Mouse (Mus musculus): ENCODE measurements at regions not wholly inside any gene's neighbourhood (a gene's known extent, or its start where the extent isn't known, plus 50 kb on each side); places are given as distances from the start of the nearest gene placed in this dataset.

DNA sequence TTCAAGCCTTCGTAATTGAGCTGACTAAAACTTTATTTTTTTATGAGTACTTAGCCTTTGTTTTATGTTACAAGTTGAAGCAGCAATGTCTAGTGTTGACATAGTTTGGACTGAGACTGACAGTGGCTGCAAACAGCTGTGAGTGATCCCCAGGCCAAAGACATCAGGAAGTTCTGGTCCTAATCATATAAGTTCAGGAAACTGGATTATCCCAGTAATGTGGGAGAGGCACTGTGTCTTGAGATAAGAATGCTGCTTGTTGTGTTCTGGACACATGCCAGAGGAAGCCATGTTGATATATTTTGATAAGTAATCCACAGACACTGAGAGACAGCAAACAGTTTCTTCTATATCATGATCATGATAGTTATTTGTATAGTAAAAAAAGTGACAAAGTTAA lies 153.4 kb downstream of the Lrriq3 start:
- 0 out of 2 replicates have a peak, but pooled peaks have one; percentile 53 for ATAC-seq (ENCODE audit: insufficient number of reproducible peaks, low FRiP score)
- Histone ChIP-seq H3K4me1 (replicated peaks) (0 out of 2 replicates have a peak, but pooled peaks cover 3% of the 10 kb centered on the region), H3K4me3 (no peak overlapping the region), H3K9ac (no peak overlapping the region), H3K4me2 (no peak overlapping the region), H3K27ac (ENCODE audit: poor library complexity, severe bottlenecking) (no peak overlapping the region), H3K9me3 (replicated peaks) (peaks cover 4% of the 10 kb centered on the region; the same call in 1 of the 2 replicates), H3K36me3 (no peaks in the 10 kb centered on the region), H3K27me3 (replicated peaks) (no peaks in the 10 kb centered on the region)
- 54% methylated on average over 1 of the region's 1 CpGs for WGBS

DNA sequence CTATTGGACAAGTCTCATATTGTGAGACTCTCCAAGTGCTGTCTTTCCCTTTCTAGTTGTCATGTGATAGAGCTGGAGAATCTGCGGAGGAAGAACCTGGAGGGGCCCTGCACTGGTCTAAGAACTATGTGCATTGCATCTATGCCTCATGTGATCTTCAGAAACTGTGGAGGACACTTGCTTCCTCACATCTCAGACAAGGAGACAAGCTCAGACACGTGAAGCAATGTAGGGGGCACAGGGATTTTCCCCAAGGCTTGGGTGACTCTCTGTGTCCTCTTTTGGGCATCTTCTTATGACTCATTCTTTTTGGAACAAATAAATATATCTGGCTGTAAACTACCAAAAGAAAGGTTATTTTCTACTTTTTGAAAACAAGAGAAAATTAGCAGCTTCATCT lies 153.9 kb downstream of the Lrriq3 start:
- WGBS, result 53% methylated on average over 2 of the region's 2 CpGs
- ATAC-seq (ENCODE audit: insufficient number of reproducible peaks, low FRiP score), result 0 out of 2 replicates have a peak, but pooled peaks have one; percentile 42
- Histone ChIP-seq H3K4me1 (replicated peaks) (0 out of 2 replicates have a peak, but pooled peaks cover 3% of the 10 kb centered on the region), H3K27me3 (replicated peaks) (no peaks in the 10 kb centered on the region), H3K4me2 (no peak overlapping the region), H3K9me3 (replicated peaks) (peaks cover 4% of the 10 kb centered on the region; the same call in 1 of the 2 replicates), H3K9ac (no peak overlapping the region), H3K4me3 (no peak overlapping the region), H3K27ac (ENCODE audit: poor library complexity, severe bottlenecking) (no peak overlapping the region), H3K36me3 (no peaks in the 10 kb centered on the region)

DNA sequence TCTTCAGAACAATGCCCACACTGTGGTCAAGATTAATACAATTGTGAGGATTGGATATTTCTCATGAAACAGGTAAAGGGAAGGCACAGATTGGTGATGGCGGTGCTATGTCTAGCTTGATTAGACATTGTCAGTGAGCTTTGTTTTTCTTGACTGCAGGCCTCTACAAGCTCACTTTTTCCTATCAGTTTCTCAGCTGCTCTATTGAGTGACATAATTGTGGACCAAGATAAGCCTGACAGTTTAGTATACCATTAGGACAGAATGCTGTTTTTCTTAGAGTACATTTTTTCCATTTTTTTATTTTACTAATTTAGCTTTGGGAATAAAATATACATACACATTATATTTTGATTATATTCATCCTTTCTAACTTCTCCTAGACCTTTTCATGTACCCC lies 154.7 kb downstream of the Lrriq3 start:
- 22% methylated on average over 1 of the region's 1 CpGs for WGBS
- H3K27ac ChIP-seq (ENCODE audit: poor library complexity, severe bottlenecking), result no peak overlapping the region
- H3K4me1 ChIP-seq (replicated peaks), result 0 out of 2 replicates have a peak, but pooled peaks cover 3% of the 10 kb centered on the region
- no peaks in the 10 kb centered on the region for H3K36me3 ChIP-seq
- no peaks in the 10 kb centered on the region for H3K27me3 ChIP-seq (replicated peaks)
- no peak overlapping the region for H3K4me3 ChIP-seq
- no peak overlapping the region for H3K4me2 ChIP-seq
- no peak for ATAC-seq (ENCODE audit: insufficient number of reproducible peaks, low FRiP score)
- peaks cover 4% of the 10 kb centered on the region; the same call in 1 of the 2 replicates for H3K9me3 ChIP-seq (replicated peaks)
- no peak overlapping the region for H3K9ac ChIP-seq

DNA sequence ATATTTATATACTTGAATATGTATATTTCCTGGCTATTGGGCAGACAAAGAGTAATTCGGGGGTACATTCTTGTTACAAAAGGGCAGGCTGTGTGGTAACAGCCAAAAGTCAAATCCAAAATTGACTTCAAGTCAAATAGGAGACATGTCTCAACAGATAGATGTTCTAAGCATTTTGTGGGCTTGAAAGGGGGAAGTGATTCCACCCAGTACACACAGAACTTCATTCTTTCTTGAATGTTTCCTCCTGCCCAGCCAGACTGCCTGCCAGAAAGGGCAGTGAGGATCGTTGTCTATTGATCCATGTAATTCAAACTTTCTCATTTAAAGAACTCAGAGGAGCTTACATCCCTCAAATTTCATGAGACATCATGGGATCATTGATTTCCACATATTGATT lies 157.7 kb downstream of the Lrriq3 start:
- no peak overlapping the region for H3K27ac ChIP-seq (ENCODE audit: poor library complexity, severe bottlenecking)

DNA sequence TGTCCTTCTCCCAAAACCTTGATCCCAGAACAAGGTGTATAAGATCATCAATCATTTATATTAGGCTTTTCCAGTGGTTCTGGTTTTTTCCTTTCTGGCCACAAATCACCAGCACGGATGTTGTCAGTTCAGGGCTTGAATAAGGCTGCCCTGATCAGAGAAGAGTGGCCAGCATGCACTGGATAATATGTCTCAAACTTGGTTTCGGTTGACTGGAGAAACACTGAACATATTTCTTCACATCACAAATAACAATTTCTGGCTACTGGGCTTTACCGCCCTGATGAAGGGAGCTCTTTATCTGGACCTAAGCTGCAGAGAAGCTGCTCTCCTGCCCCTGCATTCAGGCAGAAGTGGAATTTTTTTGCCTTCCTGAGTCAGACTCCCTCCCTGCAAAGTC lies 205.0 kb downstream of the Lrriq3 start:
- ATAC-seq (ENCODE audit: insufficient number of reproducible peaks, low FRiP score), result no peak
- Histone ChIP-seq H3K27me3 (replicated peaks) (no peaks in the 10 kb centered on the region), H3K36me3 (no peaks in the 10 kb centered on the region), H3K4me2 (no peak overlapping the region), H3K9ac (no peak overlapping the region), H3K4me1 (replicated peaks) (no peaks in the 10 kb centered on the region), H3K4me3 (no peak overlapping the region), H3K9me3 (replicated peaks) (no peaks in the 10 kb centered on the region), H3K27ac (ENCODE audit: poor library complexity, severe bottlenecking) (no peak overlapping the region)
- 66% methylated on average over 3 of the region's 3 CpGs for WGBS

More for the DNA sequence above, 157.7 kb downstream of the Lrriq3 start:
- H3K9ac ChIP-seq, result no peak overlapping the region
- H3K4me2 ChIP-seq, result no peak overlapping the region
- H3K27me3 ChIP-seq (replicated peaks), result no peaks in the 10 kb centered on the region
- H3K36me3 ChIP-seq, result no peaks in the 10 kb centered on the region
- ATAC-seq (ENCODE audit: insufficient number of reproducible peaks, low FRiP score), result no peak
- peaks cover 4% of the 10 kb centered on the region; the same call in 1 of the 2 replicates for H3K9me3 ChIP-seq (replicated peaks)
- WGBS, result 81% methylated on average over 2 of the region's 2 CpGs
- H3K4me3 ChIP-seq, result no peak overlapping the region
- 0 out of 2 replicates have a peak, but pooled peaks cover 3% of the 10 kb centered on the region for H3K4me1 ChIP-seq (replicated peaks)

DNA sequence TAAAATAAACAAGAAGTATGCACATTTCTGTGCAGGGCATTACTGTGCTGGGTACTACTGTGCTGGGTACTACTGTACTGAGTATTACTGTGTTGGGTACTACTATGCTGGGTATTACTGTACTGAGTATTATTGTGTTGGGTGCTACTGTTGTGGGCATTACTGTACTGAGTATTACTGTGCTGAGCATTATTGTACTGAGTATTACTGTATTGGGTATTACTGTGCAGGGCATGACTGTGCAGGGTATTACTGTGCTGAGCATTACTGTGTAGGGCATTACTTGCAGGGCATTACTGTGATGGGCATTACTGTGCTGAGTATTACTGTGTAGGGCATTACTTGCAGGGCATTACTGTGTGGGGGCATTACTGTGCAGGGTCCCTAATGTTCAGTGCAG lies 205.5 kb downstream of the Lrriq3 start:
- no peaks in the 10 kb centered on the region for H3K27me3 ChIP-seq (replicated peaks)
- no peak for ATAC-seq (ENCODE audit: insufficient number of reproducible peaks, low FRiP score)

DNA sequence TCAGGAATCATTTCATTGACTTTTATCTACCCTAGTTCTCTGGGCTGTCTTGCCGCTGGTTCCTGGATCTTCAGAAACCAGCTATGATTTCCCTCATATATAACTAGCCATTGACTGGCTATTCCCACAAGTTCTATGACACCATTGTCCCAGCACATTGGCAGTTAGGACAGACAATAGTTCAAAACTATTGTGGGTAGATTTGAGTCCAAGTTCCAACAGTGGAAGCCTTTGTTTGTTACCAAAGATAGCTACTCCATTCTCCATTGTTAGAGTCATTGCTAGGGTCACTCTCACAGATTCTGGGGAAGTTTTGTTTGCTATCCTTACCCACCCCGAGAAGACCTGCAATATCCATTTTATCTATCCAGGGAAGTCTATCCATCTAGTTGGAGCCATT lies 229.1 kb downstream of the Lrriq3 start:
- H3K4me3 ChIP-seq, result no peak overlapping the region
- H3K36me3 ChIP-seq, result no peaks in the 10 kb centered on the region
- no peak overlapping the region for H3K27ac ChIP-seq (ENCODE audit: poor library complexity, severe bottlenecking)
- ATAC-seq (ENCODE audit: insufficient number of reproducible peaks, low FRiP score), result no peak
- no peaks in the 10 kb centered on the region for H3K9me3 ChIP-seq (replicated peaks)
- H3K27me3 ChIP-seq (replicated peaks), result no peaks in the 10 kb centered on the region
- no peaks in the 10 kb centered on the region for H3K4me1 ChIP-seq (replicated peaks)
- WGBS, result 80% methylated on average over 2 of the region's 2 CpGs
- H3K9ac ChIP-seq, result no peak overlapping the region
- no peak overlapping the region for H3K4me2 ChIP-seq

More for the DNA sequence above, 205.5 kb downstream of the Lrriq3 start:
- Histone ChIP-seq H3K4me3 (no peak overlapping the region), H3K36me3 (no peaks in the 10 kb centered on the region), H3K27ac (ENCODE audit: poor library complexity, severe bottlenecking) (no peak overlapping the region), H3K9ac (no peak overlapping the region), H3K4me1 (replicated peaks) (no peaks in the 10 kb centered on the region), H3K4me2 (no peak overlapping the region), H3K9me3 (replicated peaks) (no peaks in the 10 kb centered on the region)

DNA sequence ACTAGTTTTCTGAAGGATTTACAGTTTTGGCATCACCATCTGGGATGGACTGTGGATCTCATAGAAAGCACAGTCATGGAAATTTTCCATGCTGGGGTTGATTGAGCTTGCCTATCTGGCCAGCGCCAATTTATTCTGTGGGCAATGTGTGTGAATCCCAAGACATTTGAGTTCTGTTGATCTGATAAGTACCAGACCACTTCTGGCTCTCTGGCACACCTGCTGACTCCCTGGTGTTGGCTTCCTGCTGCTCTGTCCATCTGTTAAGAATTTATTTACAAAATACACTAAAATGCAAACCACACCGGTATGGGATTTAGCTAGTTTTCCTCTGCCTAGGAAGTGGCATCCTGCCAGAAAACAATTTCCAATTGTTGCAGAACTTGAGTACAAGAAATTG lies 236.5 kb downstream of the Lrriq3 start:
- Histone ChIP-seq H3K9me3 (replicated peaks) (no peaks in the 10 kb centered on the region), H3K27ac (ENCODE audit: poor library complexity, severe bottlenecking) (no peak overlapping the region), H3K4me3 (no peak overlapping the region), H3K4me2 (no peak overlapping the region), H3K9ac (no peak overlapping the region), H3K36me3 (no peaks in the 10 kb centered on the region), H3K4me1 (replicated peaks) (no peaks in the 10 kb centered on the region), H3K27me3 (replicated peaks) (no peaks in the 10 kb centered on the region)
- 74% methylated on average over 2 of the region's 2 CpGs for WGBS
- no peak for ATAC-seq (ENCODE audit: insufficient number of reproducible peaks, low FRiP score)

DNA sequence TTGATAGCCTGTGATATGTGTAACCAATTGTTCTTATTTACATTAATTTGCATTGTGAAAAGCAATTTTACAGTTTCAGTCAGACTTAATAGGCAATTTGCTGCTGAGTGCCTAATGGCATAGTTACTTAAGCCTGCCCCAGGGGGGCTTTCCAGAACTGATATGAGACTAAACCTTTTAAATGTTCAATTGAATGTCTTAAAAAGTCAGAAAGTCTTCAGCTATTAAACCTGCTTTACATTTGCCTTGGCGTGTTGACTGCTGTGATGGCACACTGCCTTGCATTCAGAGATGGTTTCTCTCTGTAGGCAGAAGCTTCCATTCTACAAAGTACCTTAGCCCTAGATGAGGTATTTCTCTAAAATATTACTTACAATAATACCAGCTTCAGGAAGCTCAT lies 256.0 kb downstream of the Lrriq3 start:
- WGBS, result 81% methylated on average over 1 of the region's 1 CpGs
- ATAC-seq (ENCODE audit: insufficient number of reproducible peaks, low FRiP score), result no peak

DNA sequence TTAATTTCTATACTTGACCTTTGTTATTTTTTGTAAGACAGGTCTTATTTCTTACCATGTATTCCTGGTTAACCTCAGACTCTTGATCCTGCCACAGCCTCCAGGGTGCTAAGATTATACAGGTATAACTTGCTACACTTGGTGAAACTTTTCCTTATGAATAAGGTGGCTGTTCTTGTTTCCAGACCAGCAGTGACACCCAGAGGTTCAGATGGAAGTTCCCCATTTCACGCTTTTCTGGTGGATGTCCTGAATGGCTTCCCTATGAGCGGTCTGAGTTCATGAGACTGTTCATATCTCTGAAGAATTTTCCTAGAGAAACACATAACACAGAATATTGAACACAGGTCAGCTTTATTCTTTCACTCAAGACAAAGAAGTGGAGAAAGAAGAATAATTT lies 258.4 kb downstream of the Lrriq3 start:
- no peak for ATAC-seq (ENCODE audit: insufficient number of reproducible peaks, low FRiP score)
- Histone ChIP-seq H3K4me3 (no peak overlapping the region), H3K9me3 (replicated peaks) (no peaks in the 10 kb centered on the region), H3K4me1 (replicated peaks) (no peaks in the 10 kb centered on the region), H3K9ac (no peak overlapping the region), H3K27me3 (replicated peaks) (no peaks in the 10 kb centered on the region), H3K4me2 (no peak overlapping the region), H3K36me3 (no peaks in the 10 kb centered on the region), H3K27ac (ENCODE audit: poor library complexity, severe bottlenecking) (no peak overlapping the region)
- 81% methylated on average over 2 of the region's 2 CpGs for WGBS

More for the DNA sequence above, 256.0 kb downstream of the Lrriq3 start:
- H3K4me3 ChIP-seq, result no peak overlapping the region
- no peaks in the 10 kb centered on the region for H3K36me3 ChIP-seq
- no peaks in the 10 kb centered on the region for H3K9me3 ChIP-seq (replicated peaks)
- H3K27ac ChIP-seq (ENCODE audit: poor library complexity, severe bottlenecking), result no peak overlapping the region
- no peaks in the 10 kb centered on the region for H3K4me1 ChIP-seq (replicated peaks)
- no peak overlapping the region for H3K9ac ChIP-seq
- no peak overlapping the region for H3K4me2 ChIP-seq
- no peaks in the 10 kb centered on the region for H3K27me3 ChIP-seq (replicated peaks)

DNA sequence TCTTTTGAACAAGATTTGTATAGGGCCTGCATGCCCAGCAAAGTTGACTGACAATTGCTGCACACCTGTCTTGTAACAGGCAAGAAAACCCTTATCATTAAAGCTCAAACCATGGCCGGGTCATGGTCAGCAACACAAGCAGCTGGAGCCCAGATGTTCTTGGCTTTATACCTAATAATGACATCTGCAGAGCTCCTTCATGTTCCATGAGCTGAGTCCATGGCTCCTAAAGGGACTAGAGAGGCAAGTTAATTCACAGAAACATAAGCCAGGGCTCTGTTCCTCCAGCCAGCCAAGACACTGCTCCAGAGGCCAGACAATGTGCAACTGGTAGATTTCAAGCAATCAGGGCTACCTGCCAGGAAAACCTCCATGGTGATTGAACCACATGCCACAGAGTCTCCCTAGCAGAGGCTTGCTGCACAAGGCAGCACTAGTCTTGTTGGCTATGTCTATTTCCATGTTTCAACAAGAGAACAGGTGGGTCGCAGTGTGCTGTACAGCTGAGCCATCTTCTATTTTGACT lies 259.1 kb downstream of the Lrriq3 start:
- no peaks in the 10 kb centered on the region for H3K4me1 ChIP-seq (replicated peaks)
- H3K27me3 ChIP-seq (replicated peaks), result no peaks in the 10 kb centered on the region
- H3K27ac ChIP-seq (ENCODE audit: poor library complexity, severe bottlenecking), result no peak overlapping the region
- WGBS, result 70% methylated on average over 2 of the region's 2 CpGs
- no peak overlapping the region for H3K4me3 ChIP-seq
- H3K4me2 ChIP-seq, result no peak overlapping the region
- ATAC-seq (ENCODE audit: insufficient number of reproducible peaks, low FRiP score), result no peak
- no peaks in the 10 kb centered on the region for H3K36me3 ChIP-seq
- H3K9me3 ChIP-seq (replicated peaks), result no peaks in the 10 kb centered on the region
- H3K9ac ChIP-seq, result no peak overlapping the region

DNA sequence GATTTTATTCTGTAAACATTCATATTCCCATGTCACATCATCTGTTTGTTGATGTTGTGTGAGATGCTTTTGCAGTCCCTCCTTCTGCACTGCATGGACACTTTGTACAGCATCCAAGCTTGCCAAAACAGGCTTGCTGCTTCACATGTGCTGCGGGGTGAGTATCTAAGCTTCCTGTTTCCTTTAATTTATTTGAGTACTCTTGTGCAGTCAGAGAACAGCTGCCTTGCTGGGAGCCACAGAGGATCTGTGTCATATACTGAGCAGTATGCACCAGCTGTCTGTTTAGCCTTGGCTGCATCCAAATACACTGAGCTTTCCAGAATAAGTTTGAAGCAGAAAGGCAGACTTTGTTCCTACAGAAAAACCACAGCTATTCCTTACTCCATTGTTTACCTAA lies 267.2 kb downstream of the Lrriq3 start:
- ATAC-seq (ENCODE audit: insufficient number of reproducible peaks, low FRiP score), result no peak
- no peak overlapping the region for H3K27ac ChIP-seq (ENCODE audit: poor library complexity, severe bottlenecking)
- H3K27me3 ChIP-seq (replicated peaks), result no peaks in the 10 kb centered on the region
- H3K9me3 ChIP-seq (replicated peaks), result no peaks in the 10 kb centered on the region
- no peaks in the 10 kb centered on the region for H3K4me1 ChIP-seq (replicated peaks)
- H3K4me3 ChIP-seq, result no peak overlapping the region
- no peak overlapping the region for H3K9ac ChIP-seq
- H3K36me3 ChIP-seq, result no peaks in the 10 kb centered on the region
- WGBS, result 75% methylated on average over 1 of the region's 1 CpGs
- no peak overlapping the region for H3K4me2 ChIP-seq

Data from heart, embryonic 12.5 days (tissue).